Mouse (Mus musculus) limb, embryonic 11.5 days (tissue): ENCODE measurements around the gene Slc7a1. TPM values are rescaled to one million over a fixed set of nuclear protein-coding genes. Genes with fewer than 3 reads are reported as not detected.

Experiments used
- ATAC-seq: fragments of 200-750 bp; cut with Nextera tagmentation; 2 replicates; pipeline ENCODE4 v1.8.0; 2017; ENCODE audit warnings: low read depth; ENCODE audit not compliant: insufficient number of reproducible peaks, low FRiP score, low TSS enrichment
- DNase-seq: peaks from one replicate; pipeline ENCODE4 v3.0.0-alpha.2; 2015; ENCODE audit warnings: low spot score
- H3K27ac ChIP-seq: fragments of 300-500 bp; sonication (generic); replicated peaks from 2 replicates; pipeline ENCODE4 v1.5.1; 2014; ENCODE audit warnings: low read depth, mild to moderate bottlenecking, low read length
- H3K27me3 ChIP-seq: fragments of 300-500 bp; sonication (generic); 2 replicates; pipeline ENCODE4 v1.6.1; 2014; ENCODE audit warnings: mild to moderate bottlenecking, low read length, mixed read lengths; ENCODE audit not compliant: control insufficient read depth, insufficient read depth
- H3K36me3 ChIP-seq: fragments of 300-500 bp; sonication (generic); 2 replicates; pipeline ENCODE4 v1.6.1; 2014; ENCODE audit warnings: mild to moderate bottlenecking, low read length, moderate library complexity, mixed read lengths; ENCODE audit not compliant: control insufficient read depth, insufficient read depth
- H3K4me1 ChIP-seq: fragments of 300-500 bp; sonication (generic); 2 replicates; pipeline ENCODE4 v1.6.1; 2014; ENCODE audit warnings: low read length, mixed read lengths; ENCODE audit not compliant: control insufficient read depth, insufficient read depth
- H3K4me2 ChIP-seq: fragments of 300-500 bp; sonication (generic); 2 replicates; pipeline ENCODE4 v1.6.1; 2014; ENCODE audit warnings: low read depth, mild to moderate bottlenecking, moderate library complexity; ENCODE audit not compliant: severe bottlenecking
- H3K4me3 ChIP-seq: fragments of 300-500 bp; sonication (generic); 2 replicates; pipeline ENCODE4 v1.5.1; 2014; ENCODE audit warnings: low read depth, low read length
- H3K9ac ChIP-seq: fragments of 300-500 bp; sonication (generic); 2 replicates; pipeline ENCODE4 v1.6.1; 2014; ENCODE audit warnings: mild to moderate bottlenecking, low read length
- H3K9me3 ChIP-seq: fragments of 300-500 bp; sonication (generic); 2 replicates; pipeline ENCODE4 v1.6.1; 2016; ENCODE audit warnings: low read length; ENCODE audit not compliant: control insufficient read depth
- WGBS: fragments of 180-500 bp; shearing (Covaris S2); extraction: QIAGEN DNeasy Blood & Tissue Kit; methylation state at CpG from one replicate; pipeline ENCODE4 v1.1.7; 2014; 5-methylcytosine and 5-hydroxymethylcytosine counted together
- polyA plus RNA-seq: library from polyadenylated mRNA; unstranded; fragments of >200 nt; fragmentation: Nextera tagmentation; extraction: Ambion mirVana; gene quantifications from 2 replicates; pipeline ENCODE4 v1.2.1, GENCODE M21; 2014

Gene Slc7a1
- polyA plus RNA-seq, 1 experiment from 2014 or later: 16.4 TPM

DNA sequence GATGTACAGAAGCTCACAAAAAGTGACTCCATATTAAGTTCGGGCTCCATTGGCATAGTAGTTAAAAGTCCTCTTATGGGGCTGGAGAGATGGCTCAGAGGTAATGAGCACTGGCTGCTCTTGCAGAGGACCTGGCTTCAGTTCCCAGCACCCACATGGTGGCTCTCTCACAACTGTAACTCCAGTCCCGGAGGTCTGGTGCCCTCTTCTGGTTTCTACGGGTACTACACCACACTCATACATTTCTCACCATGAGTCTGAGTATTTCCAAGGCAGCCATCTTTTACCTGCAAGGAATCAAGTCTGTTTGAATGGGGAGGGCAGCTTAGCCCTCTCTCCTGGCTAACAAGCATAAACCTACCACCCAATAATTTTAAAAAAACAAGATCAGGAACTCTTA is 30.5 kb downstream of the Slc7a1 start:
- peaks cover 4% of the 10 kb centered on the region; the same call in 1 of the 2 replicates for H3K36me3 ChIP-seq
- no peak for ATAC-seq
- H3K27me3 ChIP-seq: no peaks in the 10 kb centered on the region
- H3K9ac ChIP-seq: no peak overlapping the region
- no peak overlapping the region for H3K4me2 ChIP-seq
- H3K27ac ChIP-seq: no peak overlapping the region
- no peaks in the 10 kb centered on the region for H3K4me1 ChIP-seq
- no peak overlapping the region for H3K4me3 ChIP-seq
- DNase-seq: no peak
- no peaks in the 10 kb centered on the region for H3K9me3 ChIP-seq
- 92% methylated on average over 3 of the region's 3 CpGs for WGBS

DNA sequence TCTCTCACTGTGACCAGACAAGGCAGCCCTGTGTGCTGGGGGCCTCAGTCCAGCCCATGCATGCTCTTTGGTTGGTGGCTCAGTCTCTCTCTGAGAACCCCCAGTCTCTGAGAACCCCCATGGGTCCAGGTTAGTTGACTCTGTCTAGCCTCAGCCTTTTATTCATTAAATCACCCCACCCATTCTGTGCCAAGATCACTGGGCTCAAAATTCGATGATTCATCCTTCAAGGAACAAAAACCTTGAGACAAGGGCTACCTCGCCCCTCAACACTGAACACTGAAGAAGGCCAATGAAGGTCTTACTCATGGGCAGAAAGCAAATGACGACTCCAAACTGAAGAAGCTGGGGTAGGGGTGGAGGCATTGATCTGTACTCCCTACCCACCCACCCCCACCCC is 31.9 kb downstream of the Slc7a1 start:
- ATAC-seq (no peak), DNase-seq (no peak)
- Histone ChIP-seq H3K4me2 (no peak overlapping the region), H3K9ac (no peak overlapping the region), H3K27ac (no peak overlapping the region), H3K4me1 (no peaks in the 10 kb centered on the region), H3K4me3 (no peak overlapping the region), H3K36me3 (peaks cover 4% of the 10 kb centered on the region; the same call in 1 of the 2 replicates), H3K9me3 (no peaks in the 10 kb centered on the region), H3K27me3 (no peaks in the 10 kb centered on the region)
- 87% methylated on average over 3 of the region's 3 CpGs for WGBS

DNA sequence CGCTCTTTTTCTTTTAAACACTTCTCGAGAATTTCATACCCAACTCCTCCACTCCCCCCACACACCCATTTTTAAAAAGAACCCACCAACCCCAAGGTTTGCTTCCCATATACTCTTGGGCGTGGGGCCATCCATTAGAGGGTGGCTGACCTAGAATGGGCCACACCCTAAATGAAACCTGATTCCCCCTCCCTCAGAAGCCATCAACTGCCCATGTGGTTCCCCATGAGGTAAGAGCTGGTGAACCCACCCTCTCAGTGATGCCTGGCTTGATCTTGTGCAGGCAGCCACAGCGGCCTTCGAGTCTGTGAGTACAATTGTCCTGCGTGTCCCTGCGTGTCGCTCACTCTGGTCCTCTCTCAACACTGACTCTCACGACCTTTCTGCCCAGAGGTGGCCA is 33.2 kb downstream of the Slc7a1 start:
- Histone ChIP-seq H3K27ac (no peak overlapping the region), H3K9ac (no peak overlapping the region), H3K4me1 (no peaks in the 10 kb centered on the region), H3K4me2 (no peak overlapping the region), H3K4me3 (no peak overlapping the region), H3K9me3 (no peaks in the 10 kb centered on the region), H3K27me3 (no peaks in the 10 kb centered on the region), H3K36me3 (peaks cover 4% of the 10 kb centered on the region; the same call in 1 of the 2 replicates)
- 80% methylated on average over 9 of the region's 9 CpGs for WGBS
- ATAC-seq (no peak), DNase-seq (no peak)

DNA sequence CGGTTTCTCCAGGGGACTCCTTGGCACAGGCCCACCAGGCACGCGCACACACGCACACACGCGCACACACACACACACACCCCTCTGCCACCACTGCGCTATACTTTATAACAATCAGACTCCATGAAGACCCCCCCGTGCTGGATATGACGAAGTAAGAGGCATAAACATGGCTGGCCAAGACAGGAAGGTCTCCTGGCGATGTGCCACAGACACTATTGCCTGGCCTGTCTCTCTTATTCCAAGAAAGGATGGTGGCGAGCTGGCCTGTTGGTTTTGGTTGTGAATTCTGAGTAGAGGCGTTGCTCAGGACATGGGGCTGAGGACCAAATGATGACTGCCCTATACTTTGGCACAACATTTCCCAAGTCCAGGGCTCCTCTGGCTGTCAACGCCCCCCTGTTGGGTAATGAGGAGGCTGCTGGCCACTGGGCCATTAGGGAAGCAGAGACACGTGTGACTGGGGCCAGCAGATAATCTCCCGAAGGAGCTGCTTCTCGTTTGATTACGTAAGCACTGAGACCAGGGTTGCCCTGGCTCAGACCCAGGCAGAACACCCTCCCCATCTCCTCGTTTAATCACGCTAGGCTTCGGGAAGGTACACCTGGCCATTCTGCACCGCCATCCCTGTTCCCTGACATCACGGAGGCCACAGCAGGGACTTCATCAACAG is 36.1 kb downstream of the Slc7a1 start:
- Histone ChIP-seq H3K4me3 (no peak overlapping the region), H3K9ac (no peak overlapping the region), H3K4me2 (no peak overlapping the region), H3K36me3 (no peaks in the 10 kb centered on the region), H3K4me1 (0 out of 2 replicates have a peak, but pooled peaks cover 2% of the 10 kb centered on the region), H3K27ac (no peak overlapping the region), H3K27me3 (no peaks in the 10 kb centered on the region), H3K9me3 (no peaks in the 10 kb centered on the region)
- 85% methylated on average over 22 of the region's 22 CpGs for WGBS
- ATAC-seq: no peak
- DNase-seq: no peak

DNA sequence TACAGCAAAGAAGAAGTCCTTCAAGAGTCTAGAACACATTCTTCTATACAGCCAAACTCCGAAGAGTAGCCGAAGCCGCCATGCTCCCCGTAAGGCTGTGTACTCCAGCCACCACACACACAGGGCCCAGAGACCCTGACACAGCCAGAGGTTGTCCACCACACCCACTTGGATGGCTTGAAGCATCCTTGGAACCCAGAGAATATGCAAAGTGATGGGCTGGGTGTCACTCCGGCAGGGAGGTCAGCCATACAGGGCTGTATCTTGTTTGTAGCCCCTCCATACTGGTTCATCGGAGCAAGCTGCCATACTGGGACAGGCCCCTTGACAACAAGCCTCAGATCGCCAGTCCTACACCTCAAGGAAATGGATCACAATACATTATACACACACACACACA is 37.4 kb downstream of the Slc7a1 start:
- DNase-seq (no peak), ATAC-seq (no peak)
- Histone ChIP-seq H3K9ac (no peak overlapping the region), H3K36me3 (no peaks in the 10 kb centered on the region), H3K4me2 (no peak overlapping the region), H3K27me3 (no peaks in the 10 kb centered on the region), H3K4me3 (no peak overlapping the region), H3K27ac (no peak overlapping the region), H3K4me1 (0 out of 2 replicates have a peak, but pooled peaks cover 2% of the 10 kb centered on the region), H3K9me3 (no peaks in the 10 kb centered on the region)
- WGBS: 97% methylated on average over 7 of the region's 7 CpGs

DNA sequence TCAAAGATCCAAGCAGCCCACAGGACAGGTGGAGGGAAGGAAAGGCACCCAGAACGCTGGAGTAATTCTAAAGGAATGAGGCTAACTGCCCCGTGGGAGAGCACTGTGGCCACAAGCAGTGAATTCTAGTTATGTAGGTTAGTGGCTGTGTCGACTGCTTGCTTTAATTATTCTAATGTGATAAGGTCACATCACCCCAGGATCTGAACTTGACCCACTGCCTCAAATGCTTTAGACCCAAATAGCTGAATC is 38.0 kb downstream of the Slc7a1 start:
- no peaks in the 10 kb centered on the region for H3K9me3 ChIP-seq
- no peaks in the 10 kb centered on the region for H3K27me3 ChIP-seq
- ATAC-seq: no peak
- no peak overlapping the region for H3K27ac ChIP-seq
- H3K4me2 ChIP-seq: no peak overlapping the region
- H3K4me1 ChIP-seq: 0 out of 2 replicates have a peak, but pooled peaks cover 2% of the 10 kb centered on the region
- H3K9ac ChIP-seq: no peak overlapping the region
- DNase-seq: no peak
- WGBS: 44% methylated on average over 3 of the region's 3 CpGs
- no peaks in the 10 kb centered on the region for H3K36me3 ChIP-seq
- H3K4me3 ChIP-seq: no peak overlapping the region

DNA sequence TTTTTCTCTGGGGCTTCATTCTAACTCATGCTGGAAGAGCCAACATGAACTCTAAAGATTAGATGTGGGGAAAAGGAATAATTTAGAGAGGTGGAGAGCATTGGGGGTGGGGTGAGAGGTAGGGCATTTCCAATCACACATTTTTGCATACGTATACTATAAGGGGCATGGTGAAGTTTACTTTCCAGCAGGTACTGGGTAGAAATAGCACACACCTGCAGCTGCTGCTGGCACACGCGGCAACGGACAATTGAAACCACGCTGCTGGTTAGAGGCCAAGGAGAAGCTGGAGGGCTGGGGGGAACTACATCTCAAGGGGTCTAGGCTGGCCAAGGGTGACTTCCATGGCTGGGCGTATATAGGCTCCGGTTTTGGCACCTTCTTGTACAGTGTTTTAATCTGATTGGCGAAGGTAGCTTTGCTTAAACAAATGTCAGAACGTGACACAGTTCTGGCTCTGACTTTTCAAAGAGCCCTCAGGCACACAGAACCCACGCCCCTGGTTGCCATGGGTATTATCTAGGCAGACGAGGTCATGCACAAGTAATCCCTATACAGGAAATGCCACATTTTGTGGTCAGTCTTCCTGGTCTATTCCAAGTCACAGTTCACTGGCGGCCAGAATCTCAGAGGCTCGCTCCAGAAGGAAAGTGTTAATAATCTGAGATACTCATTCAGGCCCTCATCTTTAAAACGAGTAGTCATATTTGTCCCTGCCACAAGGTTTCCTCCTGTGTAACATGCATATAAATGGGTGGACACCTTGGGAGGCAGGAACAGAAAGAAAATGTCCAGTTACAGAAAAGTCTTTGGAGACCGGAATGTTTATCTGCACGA is 38.6 kb downstream of the Slc7a1 start:
- Histone ChIP-seq H3K4me1 (0 out of 2 replicates have a peak, but pooled peaks cover 2% of the 10 kb centered on the region), H3K9me3 (no peaks in the 10 kb centered on the region), H3K27ac (no peak overlapping the region), H3K9ac (no peak overlapping the region), H3K36me3 (no peaks in the 10 kb centered on the region), H3K4me3 (no peak overlapping the region), H3K27me3 (no peaks in the 10 kb centered on the region), H3K4me2 (no peak overlapping the region)
- ATAC-seq (no peak), DNase-seq (no peak)
- 66% methylated on average over 16 of the region's 16 CpGs for WGBS

DNA sequence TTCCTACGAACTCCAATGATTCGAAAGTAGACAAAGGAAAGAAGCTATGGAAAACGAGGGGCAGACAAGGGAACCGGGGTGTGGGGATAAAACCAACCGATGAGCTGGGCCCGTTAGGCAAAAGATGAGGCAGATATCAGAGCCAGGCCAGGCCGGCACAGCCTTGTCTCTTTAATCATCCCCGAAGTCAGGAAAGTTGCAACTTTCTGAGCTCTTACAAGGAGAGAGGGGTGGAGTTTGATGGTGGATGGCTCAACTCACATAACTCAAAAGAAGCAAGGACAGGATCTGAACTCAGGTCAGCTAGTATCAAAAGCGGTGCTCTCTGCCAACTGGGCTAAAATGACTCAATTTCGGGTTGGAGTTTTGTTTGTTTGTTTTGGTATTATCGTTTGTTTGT is 40.6 kb downstream of the Slc7a1 start:
- Histone ChIP-seq H3K27ac (no peak overlapping the region), H3K9ac (no peak overlapping the region), H3K4me2 (no peak overlapping the region), H3K27me3 (no peaks in the 10 kb centered on the region), H3K4me3 (no peak overlapping the region), H3K9me3 (no peaks in the 10 kb centered on the region), H3K4me1 (peaks cover 4% of the 10 kb centered on the region; the same call in 1 of the 2 replicates), H3K36me3 (no peaks in the 10 kb centered on the region)
- WGBS: 90% methylated on average over 11 of the region's 11 CpGs
- no peak for ATAC-seq
- DNase-seq: no peak
